Mouse (Mus musculus): Measurements from ENCODE around the gene Usp54.

DNA sequence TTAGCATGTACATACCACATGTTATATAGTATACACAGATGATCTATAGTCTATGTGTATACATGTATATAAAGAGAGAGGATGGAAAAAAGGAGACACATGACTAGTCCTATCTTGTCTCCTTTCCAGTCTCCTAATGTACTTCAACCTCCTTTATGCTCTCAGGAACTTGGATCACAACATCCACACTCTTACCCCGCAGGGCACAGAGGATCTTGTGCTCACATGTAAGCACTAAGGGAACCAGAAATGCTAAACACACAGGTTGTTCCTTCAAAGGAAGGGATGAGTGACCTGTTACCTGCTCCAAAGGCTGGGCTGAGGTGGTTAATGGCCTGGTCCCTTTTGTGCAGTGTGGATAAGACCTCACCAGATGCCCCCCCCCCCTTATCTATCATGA, 28.0 kb downstream of the Usp54 start:
- no peak for TF ChIP-seq GATA1 (IDR thresholded peaks at IDR 0.05; ENCODE audit: low read length)
- TF ChIP-seq TAL1 (IDR thresholded peaks at IDR 0.05; ENCODE audit: low read length) = no peak
